Mouse (Mus musculus) liver, adult 10 weeks (tissue): ENCODE measurements around the gene Rps23. TPM values are rescaled to one million over a fixed set of nuclear protein-coding genes. Genes with fewer than 3 reads are reported as not detected.

Experiments
- polyA plus RNA-seq: library from polyadenylated mRNA; stranded (reverse); fragments of 350-450 nt; fragmentation: Illumina TruSeq; extraction: RNeasy Lipid Tissue Mini Kit (QIAGEN cat#74804); gene quantifications from one replicate; pipeline ENCODE4 v1.2.3, GENCODE M21; 2014; ENCODE audit warnings: low read depth, low replicate concordance

Gene Rps23
- polyA plus RNA-seq: 381 TPM

GRCm38 (mm10) chr13:90922751-90923612 lies at the start of gene Rps23:
Rps23 (plus strand) TSS chr13:90922958.

DNA sequence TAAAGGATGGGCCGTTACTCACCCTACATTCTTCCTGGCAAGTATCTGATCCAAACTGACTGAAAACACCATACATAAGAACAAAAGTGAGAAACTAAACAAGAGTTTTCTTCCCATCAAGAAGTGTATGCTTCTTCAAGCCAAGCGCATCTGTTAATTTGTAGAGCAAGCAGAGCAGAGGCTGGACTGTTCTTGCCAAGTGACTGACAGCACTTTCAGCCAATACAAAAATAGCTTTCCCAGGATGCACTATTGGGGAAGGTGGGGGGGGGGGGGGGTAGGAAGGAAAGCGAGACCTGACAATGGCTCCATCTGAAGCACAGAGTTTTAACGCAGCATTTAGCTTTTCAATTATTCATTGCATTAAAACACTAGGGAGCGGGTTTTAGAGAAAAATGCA lies 17.6 kb upstream of the Rps23 start, which contains the start of gene Atp6ap1l:
Gene Atp6ap1l (minus strand): TSS at position 180 of the 400 bp plus-strand sequence.

Other genes starting within 250 kb of the Rps23 start
- not detected for gene Atp6ap1l, start 17.6 kb upstream of the Rps23 start, polyA plus RNA-seq